Mouse (Mus musculus): Measurements from ENCODE around the gene Rnf26. TPM values are rescaled to one million over a fixed set of nuclear protein-coding genes. Genes with fewer than 3 reads are reported as not detected.

The Rnf26 gene
- polyA plus RNA-seq, 1 experiment, result 26.4 TPM

DNA sequence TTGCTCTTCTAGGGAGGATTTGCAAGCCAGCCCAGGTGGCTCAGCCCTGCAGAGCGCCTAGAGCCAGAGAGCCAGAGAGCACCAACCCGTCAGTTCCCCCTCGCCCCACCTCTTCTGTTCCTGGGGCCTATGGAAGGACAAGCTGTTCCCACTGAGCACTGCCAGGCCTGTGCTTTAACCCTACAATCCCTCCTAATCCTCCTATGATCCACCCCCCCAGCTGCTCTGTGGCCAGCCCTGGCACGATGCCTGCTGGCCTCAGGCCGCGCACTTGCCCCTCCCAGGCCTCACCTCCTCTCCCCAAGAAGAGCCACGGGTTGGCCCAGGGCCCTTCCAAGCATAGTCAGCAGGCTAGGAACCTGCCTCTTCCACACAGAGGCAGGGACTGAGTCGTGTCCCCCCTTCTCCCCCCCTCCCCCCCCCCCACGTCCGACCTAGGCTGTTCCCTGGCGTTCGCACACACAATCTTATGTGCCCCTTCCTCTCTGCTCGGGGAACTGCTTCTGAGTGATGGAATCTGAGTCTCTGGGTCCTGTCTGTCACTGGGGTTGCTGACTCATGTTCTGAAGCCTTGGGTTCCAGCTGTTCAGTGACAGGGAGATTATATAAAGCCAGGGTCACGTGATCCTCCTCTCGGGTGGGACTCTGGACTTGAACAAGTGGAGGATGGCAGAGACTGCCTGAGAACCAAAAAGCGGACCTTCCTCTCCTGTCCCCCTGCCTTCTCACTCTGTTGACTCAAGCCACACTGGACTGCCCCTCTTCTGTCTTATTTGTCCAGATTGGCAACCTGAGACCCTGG, 34.2 kb downstream of the Rnf26 start:
- WGBS, result 9% methylated on average over 16 of the region's 16 CpGs
- H3K27me3 ChIP-seq (ENCODE audit: control insufficient read depth, insufficient read depth, low read length), result no peaks in the 10 kb centered on the region
- TF ChIP-seq CTCF (IDR thresholded peaks at IDR 0.05; ENCODE audit: extremely low read depth, insufficient read length, insufficient replicate concordance, low read depth, low read length), result no peak
- peak; percentile 12 for TF ChIP-seq POLR2A (IDR thresholded peaks at IDR 0.05; ENCODE audit: low read depth, low read length)
- peak overlapping the region; percentile 3; the same call in 1 of the 2 replicates for H3K4me3 ChIP-seq (ENCODE audit: low read depth, low read length)
- peaks cover 47% of the 10 kb centered on the region for H3K4me1 ChIP-seq (ENCODE audit: control insufficient read depth, insufficient read depth, insufficient read length, low read length)
- H3K27ac ChIP-seq (ENCODE audit: insufficient read depth, low read depth, low read length), result peak overlapping the region; percentile 97
- H3K36me3 ChIP-seq (ENCODE audit: control insufficient read depth, insufficient read depth, low read length), result no peaks in the 10 kb centered on the region

DNA sequence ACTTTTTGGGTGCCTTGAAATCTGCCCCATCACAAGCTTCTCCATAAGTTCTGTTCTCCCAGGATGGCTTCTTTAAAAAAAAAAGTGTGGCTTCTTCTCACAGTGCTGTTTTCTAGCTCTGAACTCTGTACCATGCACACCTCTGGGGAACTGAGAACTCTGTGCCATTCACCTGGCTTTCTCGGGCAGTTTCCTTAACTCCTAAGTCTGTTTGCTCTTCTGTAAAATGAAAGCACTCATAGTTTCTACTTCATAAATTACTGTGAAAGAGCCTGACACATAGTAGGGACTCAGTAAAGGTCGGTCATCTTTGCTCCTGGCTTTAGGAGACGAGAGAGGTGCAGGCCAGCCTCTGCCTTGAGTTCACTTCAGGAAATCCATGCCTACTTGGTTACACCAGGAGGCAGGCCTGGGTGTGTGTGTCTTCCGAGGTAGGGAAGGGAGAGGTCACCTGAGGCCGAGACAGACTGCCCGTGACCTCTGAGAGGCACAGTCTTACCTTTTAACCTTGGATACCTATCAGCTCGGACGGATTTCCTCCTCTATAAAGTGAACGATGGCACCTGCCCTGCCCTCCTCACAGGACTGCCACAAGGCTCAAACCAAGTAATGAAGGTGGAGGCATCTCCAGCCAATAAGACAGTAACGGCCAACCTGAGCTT, 35.0 kb downstream of the Rnf26 start:
- no peaks in the 10 kb centered on the region for H3K27me3 ChIP-seq (ENCODE audit: control insufficient read depth, insufficient read depth, low read length)
- peak overlapping the region; percentile 97 for H3K27ac ChIP-seq (ENCODE audit: insufficient read depth, low read depth, low read length)
- peaks cover 45% of the 10 kb centered on the region for H3K4me1 ChIP-seq (ENCODE audit: control insufficient read depth, insufficient read depth, insufficient read length, low read length)
- H3K36me3 ChIP-seq (ENCODE audit: control insufficient read depth, insufficient read depth, low read length), result no peaks in the 10 kb centered on the region
- 35% methylated on average over 10 of the region's 10 CpGs for WGBS
- no peak for TF ChIP-seq POLR2A (IDR thresholded peaks at IDR 0.05; ENCODE audit: low read depth, low read length)
- peak; percentile 13; the same call in 1 of the 2 replicates for TF ChIP-seq CTCF (IDR thresholded peaks at IDR 0.05; ENCODE audit: extremely low read depth, insufficient read length, insufficient replicate concordance, low read depth, low read length)
- H3K4me3 ChIP-seq (ENCODE audit: low read depth, low read length), result peak overlapping the region; percentile 3; the same call in 1 of the 2 replicates

DNA sequence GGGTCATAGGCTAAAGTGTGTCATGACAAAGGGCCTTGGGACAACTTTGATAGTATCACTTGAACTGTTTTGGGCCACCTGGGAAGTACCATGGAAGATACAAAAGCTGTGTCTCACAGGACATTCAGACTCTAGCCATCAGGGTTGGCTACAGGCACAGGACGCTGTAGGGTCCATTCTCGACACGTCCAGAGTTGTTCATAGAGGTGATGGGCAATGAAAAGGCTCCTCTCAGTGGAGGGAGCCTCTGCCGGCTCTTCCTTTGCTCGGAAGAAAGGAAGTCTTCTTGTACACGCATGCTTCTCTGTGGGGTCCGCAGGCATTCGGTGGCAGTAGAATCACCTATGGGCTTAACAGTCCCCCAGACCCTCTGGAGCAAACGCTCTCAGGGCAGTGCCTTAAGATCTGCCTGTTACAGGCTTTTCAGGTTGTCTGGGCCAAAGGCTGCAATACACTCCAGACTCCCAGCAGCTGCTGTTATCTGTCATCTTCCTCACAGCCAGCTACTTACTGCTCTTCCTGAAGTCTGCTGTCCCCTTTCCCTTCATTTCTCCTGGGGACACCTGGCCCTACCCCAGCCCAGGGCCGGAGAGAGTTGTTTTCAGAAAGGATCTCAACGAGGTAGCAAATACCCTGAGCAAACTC, 35.9 kb downstream of the Rnf26 start:
- Histone ChIP-seq H3K4me1 (ENCODE audit: control insufficient read depth, insufficient read depth, insufficient read length, low read length) (peaks cover 37% of the 10 kb centered on the region), H3K36me3 (ENCODE audit: control insufficient read depth, insufficient read depth, low read length) (no peaks in the 10 kb centered on the region), H3K27me3 (ENCODE audit: control insufficient read depth, insufficient read depth, low read length) (no peaks in the 10 kb centered on the region), H3K27ac (ENCODE audit: insufficient read depth, low read depth, low read length) (peak overlapping the region; percentile 97), H3K4me3 (ENCODE audit: low read depth, low read length) (no peak overlapping the region)
- TF ChIP-seq CTCF (IDR thresholded peaks at IDR 0.05; ENCODE audit: extremely low read depth, insufficient read length, insufficient replicate concordance, low read depth, low read length) (no peak), POLR2A (IDR thresholded peaks at IDR 0.05; ENCODE audit: low read depth, low read length) (no peak)
- 82% methylated on average over 11 of the region's 11 CpGs for WGBS

DNA sequence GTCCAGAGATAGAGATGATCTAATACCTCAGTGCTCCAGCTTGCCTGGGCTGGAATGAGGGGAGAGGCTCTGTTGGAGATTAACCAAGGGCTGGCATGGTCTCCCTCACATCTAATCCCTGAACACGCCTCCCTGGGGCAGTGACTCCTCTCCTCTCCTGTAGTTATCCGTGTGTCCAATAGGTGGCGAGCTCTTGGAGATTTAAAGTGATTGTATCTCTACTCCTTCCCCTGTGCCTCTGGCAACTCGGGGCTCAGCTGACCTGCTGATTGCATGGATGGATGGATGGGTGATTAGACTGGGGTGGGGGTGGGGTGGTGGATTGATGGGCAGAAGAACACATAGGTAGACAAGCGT, 36.6 kb downstream of the Rnf26 start:
- Histone ChIP-seq H3K27me3 (ENCODE audit: control insufficient read depth, insufficient read depth, low read length) (no peaks in the 10 kb centered on the region), H3K36me3 (ENCODE audit: control insufficient read depth, insufficient read depth, low read length) (no peaks in the 10 kb centered on the region), H3K4me3 (ENCODE audit: low read depth, low read length) (no peak overlapping the region), H3K27ac (ENCODE audit: insufficient read depth, low read depth, low read length) (no peak overlapping the region), H3K4me1 (ENCODE audit: control insufficient read depth, insufficient read depth, insufficient read length, low read length) (peaks cover 35% of the 10 kb centered on the region)
- TF ChIP-seq CTCF (IDR thresholded peaks at IDR 0.05; ENCODE audit: extremely low read depth, insufficient read length, insufficient replicate concordance, low read depth, low read length), result peak; percentile 70; the same call in 1 of the 2 replicates
- no peak for TF ChIP-seq POLR2A (IDR thresholded peaks at IDR 0.05; ENCODE audit: low read depth, low read length)
- WGBS, result 24% methylated on average over 5 of the region's 5 CpGs

DNA sequence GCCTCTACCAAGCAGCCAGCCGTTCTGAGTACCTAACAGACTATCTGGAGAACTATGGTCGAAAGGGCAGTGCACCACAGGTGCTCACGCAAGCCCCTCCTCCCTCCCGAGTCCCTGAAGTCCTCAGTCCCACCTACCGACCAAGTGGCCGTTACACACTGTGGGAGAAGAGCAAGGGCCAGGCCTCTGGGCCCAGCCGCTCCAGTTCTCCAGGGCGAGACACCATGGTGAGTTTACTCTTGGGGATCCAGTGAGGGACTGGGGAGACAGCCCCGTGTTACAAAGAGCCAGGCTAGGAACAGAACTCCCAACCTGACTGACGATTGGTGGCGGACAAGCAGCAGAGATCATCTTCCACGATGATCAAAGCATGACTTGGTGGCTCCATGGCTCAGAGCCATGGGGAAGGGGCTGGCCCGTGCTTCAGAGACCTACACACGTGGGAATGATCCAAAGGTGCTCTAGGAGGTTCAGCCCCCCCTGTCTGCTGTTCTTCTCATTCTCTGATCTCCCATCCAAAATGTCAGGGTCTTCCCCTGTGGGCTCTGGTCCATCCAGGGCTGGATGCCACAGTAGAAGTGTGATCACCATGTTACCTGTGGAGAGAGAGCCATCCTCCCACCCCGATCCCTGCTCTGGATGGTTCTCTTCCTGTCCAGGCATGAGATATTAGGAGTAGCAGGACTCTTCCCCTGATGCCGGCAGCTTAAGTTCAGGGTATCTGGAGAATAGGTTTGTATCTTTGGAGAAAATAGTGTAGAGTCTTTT, 37.1 kb downstream of the Rnf26 start:
- WGBS, result 81% methylated on average over 16 of the region's 16 CpGs
- no peak overlapping the region for H3K4me3 ChIP-seq (ENCODE audit: low read depth, low read length)
- TF ChIP-seq POLR2A (IDR thresholded peaks at IDR 0.05; ENCODE audit: low read depth, low read length) (no peak), CTCF (IDR thresholded peaks at IDR 0.05; ENCODE audit: extremely low read depth, insufficient read length, insufficient replicate concordance, low read depth, low read length) (no peak)
- H3K27me3 ChIP-seq (ENCODE audit: control insufficient read depth, insufficient read depth, low read length), result no peaks in the 10 kb centered on the region
- H3K36me3 ChIP-seq (ENCODE audit: control insufficient read depth, insufficient read depth, low read length), result no peaks in the 10 kb centered on the region
- H3K4me1 ChIP-seq (ENCODE audit: control insufficient read depth, insufficient read depth, insufficient read length, low read length), result peaks cover 32% of the 10 kb centered on the region
- H3K27ac ChIP-seq (ENCODE audit: insufficient read depth, low read depth, low read length), result no peak overlapping the region

DNA sequence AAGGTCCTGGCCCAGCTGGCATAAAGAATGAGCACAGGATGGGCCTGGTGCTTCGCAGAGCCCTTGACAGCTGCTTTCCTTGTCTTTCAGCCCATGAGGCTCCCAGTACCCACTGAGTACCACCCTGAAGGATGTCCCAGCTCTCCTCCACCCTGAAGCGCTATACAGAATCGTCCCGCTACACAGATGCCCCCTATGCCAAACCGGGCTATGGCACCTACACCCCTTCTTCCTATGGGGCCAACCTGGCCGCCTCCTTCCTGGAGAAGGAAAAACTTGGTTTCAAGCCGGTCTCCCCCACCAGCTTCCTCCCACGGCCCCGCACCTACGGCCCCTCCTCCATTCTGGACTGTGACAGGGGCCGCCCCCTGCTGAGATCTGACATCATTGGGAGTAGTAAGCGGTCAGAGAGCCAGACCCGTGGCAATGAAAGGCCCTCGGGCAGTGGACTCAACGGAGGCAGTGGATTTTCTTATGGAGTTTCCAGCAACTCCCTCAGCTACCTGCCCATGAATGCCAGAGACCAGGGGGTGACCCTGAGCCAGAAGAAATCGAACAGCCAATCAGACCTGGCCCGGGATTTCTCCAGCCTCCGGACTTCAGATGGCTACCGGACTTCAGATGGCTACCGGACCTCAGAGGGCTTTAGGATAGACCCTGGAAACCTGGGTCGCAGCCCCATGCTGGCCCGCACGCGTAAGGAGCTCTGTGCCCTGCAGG, 37.9 kb downstream of the Rnf26 start:
- no peak for TF ChIP-seq CTCF (IDR thresholded peaks at IDR 0.05; ENCODE audit: extremely low read depth, insufficient read length, insufficient replicate concordance, low read depth, low read length)
- no peak for TF ChIP-seq POLR2A (IDR thresholded peaks at IDR 0.05; ENCODE audit: low read depth, low read length)
- Histone ChIP-seq H3K4me3 (ENCODE audit: low read depth, low read length) (no peak overlapping the region), H3K4me1 (ENCODE audit: control insufficient read depth, insufficient read depth, insufficient read length, low read length) (peaks cover 25% of the 10 kb centered on the region), H3K27ac (ENCODE audit: insufficient read depth, low read depth, low read length) (no peak overlapping the region), H3K27me3 (ENCODE audit: control insufficient read depth, insufficient read depth, low read length) (no peaks in the 10 kb centered on the region), H3K36me3 (ENCODE audit: control insufficient read depth, insufficient read depth, low read length) (no peaks in the 10 kb centered on the region)
- WGBS, result 91% methylated on average over 24 of the region's 24 CpGs

Measured in small intestine, adult 2 months (tissue).